Mouse (Mus musculus): ENCODE measurements at regions not wholly inside any gene's neighbourhood (a gene's known extent, or its start where the extent isn't known, plus 50 kb on each side); places are given as distances from the start of the nearest gene placed in this dataset.

- DNase-seq (ENCODE audit: low spot score): no peak
Measured at GRCm38 (mm10) chr12:92152043-92152921, 303.3 kb upstream of the Sel1l start.

DNA sequence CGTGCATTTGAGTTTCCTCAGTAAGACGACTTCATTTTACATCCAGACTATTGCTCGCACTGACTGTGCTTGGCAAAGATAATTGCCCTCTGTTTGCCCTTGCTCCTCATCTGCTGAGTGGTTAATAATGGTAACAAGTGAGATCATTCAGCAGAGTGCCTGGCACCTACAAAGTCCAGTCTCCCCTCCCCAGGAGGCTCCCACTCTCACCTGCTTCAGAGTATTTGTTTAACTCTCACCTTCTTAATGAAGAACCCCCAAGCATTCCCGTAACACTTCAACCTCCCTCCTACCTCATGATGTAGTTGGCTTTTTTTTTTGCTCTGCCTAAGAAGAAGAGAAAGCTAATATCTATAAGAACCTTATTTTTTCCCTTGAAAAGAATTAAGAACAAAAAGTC, 288.6 kb upstream of the Sel1l start:
- no peak for DNase-seq (ENCODE audit: low spot score)

DNA sequence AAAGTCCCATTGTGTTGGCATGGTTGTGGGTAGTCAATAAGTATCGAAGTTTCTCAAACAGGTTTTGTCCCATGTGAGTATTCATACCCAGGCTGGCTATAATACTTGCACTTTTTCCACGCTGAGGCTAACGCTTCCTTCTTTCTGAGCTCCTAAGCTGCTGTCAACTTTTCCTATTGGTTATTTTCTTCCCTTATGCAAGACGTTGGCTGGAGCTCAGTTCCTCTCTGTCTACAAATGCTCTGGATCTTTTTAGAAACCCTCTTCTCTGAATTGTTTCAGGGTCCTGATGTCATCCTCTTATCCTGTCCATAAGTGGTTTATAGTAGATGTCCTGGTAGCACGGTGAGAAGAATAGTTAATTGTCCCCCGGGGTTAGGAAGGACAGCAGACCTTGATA, 278.7 kb upstream of the Sel1l start:
- DNase-seq (ENCODE audit: low spot score): no peak

- DNase-seq (ENCODE audit: low spot score): no peak
Measured at GRCm38 (mm10) chr12:92120164-92120815, 271.3 kb upstream of the Sel1l start.

- no peak for DNase-seq (ENCODE audit: low spot score)
Measured at GRCm38 (mm10) chr12:92109615-92110014, 260.7 kb upstream of the Sel1l start.

DNA sequence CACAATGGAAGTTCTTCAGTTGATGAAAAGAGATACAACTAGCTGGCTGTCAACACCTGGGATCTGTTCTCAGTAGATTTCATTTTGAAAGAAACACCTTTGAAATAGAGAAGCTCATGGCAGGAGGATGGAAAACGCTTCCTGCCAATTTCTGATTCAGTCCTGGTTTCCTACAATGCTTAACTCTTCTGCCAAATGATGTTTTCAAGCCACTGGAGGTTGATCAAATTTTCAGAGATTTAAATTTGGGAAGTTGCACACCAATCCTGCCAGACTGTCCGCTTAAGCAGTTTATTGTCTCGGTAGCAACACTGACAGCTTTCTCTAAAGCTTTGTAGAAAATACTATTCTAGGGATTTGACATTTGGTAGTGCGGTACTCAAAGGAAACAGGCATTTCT, 251.1 kb upstream of the Sel1l start:
- no peak for DNase-seq (ENCODE audit: low spot score)

DNA sequence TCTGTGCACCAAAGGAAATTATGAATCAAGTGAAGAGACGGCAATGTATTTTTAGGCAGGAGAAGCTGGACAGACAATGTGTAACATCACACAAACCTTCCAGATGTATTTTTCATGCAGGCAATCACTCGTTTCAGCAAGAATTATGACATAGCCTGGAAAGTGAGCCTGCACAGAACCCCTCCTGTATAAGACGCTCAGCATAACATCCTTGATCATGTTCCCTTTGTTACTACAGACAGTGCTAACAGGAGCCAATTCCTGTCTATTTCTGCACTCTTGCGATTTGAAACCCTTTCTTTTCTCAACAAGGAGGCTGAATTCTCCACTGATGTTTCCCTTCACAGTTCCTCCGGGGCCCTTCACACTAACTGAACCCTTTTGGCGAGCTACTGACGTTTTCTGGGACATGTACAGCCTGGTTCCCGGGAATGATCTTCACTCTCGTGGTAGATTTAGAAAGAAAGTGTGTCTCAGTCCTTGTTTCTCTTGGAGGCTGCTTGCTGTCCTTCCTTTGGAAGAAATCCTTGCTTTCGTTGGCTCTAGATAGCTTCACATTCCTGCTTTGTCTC, 243.9 kb upstream of the Sel1l start:
- DNase-seq (ENCODE audit: low spot score): no peak

GRCm38 (mm10) chr12:92073209-92073608, 224.3 kb upstream of the Sel1l start:
- DNase-seq (ENCODE audit: low spot score): no peak

DNA sequence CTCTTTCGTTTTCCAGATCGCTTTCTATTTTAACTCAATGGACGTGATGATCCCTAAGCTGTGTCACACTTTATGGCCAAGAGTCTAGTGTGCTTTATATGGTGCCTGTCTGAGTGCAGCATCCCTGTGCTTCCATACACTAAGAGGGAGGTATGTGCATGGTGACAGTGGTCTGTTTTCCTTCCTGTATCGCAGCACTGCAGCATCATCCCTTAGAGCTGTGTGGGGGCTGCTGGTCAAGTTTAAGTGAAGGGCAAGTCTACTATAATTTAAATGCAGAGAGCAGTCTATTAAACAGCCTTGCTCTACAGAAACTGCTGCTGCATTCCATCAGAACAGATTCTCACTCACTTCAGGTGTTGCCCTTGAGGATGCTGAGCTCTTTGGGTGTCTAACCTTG, 213.8 kb upstream of the Sel1l start:
- DNase-seq (ENCODE audit: low spot score): no peak

- no peak for DNase-seq (ENCODE audit: low spot score)
Measured at GRCm38 (mm10) chr12:92040481-92040880, 191.5 kb upstream of the Sel1l start.

DNA sequence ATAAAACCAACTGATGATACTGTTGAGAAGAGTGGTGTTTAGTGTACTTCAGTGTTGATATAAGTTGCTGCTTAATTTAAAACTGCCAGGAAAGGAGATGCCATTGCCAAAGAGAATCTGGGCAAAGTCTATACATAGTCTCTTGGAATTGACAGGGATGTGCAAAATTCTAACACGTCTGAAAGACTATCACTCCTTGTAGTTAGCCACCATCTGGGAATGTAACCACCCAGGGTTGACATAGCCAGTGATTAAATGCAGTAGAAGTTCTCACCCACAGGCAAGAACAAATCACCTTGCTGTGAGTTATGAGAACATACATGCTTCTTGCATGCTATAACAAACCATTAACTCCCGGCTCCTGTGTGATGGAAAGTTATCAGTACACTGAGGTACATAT, 180.2 kb upstream of the Sel1l start:
- DNase-seq (ENCODE audit: low spot score): no peak

DNA sequence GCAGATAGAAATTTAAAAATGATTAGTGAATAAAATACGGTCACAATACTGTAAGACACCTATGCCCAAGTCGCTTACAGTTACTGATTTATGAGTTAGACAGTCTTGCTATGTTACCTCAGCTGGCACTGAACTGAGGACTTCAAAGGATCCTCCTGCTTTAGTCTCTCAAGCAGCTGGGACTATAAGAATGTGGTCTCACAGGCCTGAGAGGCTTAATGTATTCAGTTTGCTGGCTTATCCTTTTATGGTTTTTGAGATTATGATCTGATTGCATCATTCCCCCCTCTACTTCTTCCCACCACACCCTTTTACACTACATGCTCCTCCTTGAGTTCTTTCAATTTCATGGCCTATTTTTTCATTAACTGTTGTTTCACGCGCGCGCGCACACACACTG, 179.4 kb upstream of the Sel1l start:
- no peak for DNase-seq (ENCODE audit: low spot score)

DNA sequence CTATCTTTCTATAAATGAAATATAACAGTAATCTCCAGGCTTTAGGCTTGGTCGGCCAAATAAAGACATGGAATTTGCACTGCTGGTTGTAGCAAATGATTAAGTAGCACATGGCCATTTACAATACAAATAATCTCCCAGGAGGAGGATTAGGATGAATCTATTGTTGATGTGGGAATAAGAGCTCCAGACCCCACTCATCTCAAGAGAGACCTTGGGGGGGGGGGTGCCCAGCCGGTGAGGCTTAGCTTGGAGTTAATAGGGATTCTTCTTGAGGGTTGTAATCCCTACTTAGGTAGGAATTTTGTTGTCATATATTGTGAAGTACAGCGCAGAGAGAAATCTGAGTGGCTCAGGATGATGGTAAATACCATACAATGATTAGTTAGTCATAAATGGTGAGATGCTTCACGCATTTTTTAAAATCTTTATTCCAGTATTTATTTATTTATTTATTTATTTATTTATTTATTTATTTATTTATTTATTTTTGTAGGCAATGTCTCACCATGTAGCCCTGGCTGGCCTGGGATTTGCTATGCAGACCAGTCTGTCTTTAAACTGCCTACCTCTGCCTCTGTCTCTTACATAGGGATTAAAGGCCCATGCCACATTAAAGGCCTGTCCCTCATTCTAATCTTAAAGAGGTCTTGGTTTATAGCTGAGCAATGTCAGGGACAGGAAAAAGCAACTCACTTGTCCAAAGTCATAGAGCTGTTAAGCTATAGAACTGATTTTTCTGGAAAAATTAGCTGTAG, 175.7 kb upstream of the Sel1l start:
- no peak for DNase-seq (ENCODE audit: low spot score)

DNA sequence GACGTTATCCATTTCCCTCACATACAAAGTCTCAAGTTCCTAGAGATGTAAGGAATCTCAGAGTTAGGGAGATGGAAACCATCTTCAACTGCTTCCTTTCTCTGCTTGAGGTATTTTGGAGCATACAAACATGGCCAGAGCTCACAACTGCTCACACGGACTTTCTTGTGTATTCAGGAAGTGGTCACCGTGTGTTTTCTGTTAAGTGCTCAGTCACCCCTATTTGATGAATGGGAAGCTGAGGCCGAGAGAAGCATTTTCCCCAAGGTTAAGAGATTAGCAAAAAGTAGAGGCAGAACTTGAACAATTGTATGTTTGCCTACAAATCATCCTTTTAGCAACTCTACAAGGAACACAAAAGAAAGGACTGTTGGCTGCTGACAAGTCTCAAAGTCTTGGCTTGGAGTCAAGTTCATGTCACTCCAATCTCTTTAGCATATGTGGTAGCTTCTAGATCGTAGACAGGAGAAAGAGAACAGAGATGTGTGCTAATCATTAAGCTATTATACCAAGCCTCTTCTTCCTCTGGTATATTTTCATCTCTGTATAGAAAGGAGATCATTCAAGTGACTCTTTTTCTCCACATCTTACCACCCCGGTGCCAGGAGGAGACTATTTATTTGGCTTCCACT, 170.8 kb upstream of the Sel1l start:
- DNase-seq (ENCODE audit: low spot score): no peak

DNA sequence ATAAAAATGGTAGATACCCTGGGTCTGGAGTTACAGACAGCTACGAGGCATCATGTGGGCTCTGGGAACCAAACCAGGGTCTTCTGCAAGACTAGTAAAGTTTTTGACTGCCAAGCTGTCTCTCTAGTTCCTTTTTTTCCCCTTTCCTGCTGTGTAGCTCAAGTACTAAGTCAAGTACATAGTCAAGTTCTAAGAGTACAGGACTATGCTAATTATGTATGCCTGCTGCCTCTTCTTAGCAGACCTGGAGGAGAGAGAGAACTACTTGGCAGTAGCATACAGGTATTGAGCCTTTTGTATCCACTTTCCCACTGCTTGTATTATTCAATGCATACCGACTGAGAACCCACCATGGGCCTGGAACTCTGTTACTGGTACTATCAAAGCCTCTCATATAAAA, 166.4 kb upstream of the Sel1l start:
- no peak for DNase-seq (ENCODE audit: low spot score)

- no peak for DNase-seq (ENCODE audit: low spot score)
Measured at GRCm38 (mm10) chr12:92013979-92014378, 165.0 kb upstream of the Sel1l start.

DNA sequence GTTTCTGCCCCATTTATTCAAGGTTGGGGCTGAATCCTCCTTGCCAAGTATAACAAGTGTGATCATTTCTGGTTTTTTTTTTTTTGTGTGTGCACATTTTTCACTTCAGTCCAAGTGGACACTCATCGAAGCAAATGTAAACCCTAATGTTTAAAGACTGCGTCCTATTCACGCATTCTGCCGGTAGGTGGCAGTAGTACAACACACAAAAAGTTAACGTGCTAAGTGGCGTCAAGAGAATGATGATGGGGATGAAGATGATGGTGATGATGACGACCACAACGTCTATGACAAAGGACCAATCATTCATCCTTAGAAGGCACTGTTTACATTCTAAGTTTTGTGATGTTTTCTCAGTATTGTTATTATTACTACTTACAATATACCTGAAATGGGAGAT, 164.3 kb upstream of the Sel1l start:
- no peak for DNase-seq (ENCODE audit: low spot score)

DNA sequence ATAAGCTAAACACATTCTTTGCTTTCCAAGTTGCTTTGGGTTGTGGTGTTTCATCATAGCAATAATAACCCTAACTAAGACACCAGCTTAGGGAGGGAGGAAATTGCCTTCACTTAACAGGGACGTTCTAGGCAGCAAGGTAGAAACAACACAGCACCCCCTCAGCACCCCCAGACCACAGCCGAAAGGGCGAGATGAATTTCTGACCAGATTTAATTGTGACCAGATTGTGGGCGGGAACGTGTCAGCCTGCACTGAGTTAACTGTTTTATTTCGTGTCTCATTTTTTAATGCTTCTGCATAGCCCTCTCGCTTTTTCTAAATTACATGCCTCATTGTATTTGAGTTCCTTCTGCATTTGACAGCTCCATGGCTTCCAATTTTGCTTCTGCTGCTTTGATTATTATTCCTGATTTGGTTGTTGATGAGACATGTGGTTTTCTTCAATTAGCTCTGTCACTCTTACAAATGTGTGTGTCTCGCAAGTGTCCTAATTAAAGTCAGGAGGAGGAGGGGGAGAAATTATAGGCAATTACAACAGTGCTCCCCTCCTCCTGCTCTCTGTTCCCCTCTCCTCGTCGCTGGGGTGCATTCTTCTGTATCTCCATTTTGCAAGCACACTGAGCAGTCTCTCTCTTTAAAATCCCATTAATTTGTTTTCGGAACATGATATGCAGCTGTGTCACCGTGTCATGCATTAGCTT, 155.6 kb upstream of the Sel1l start:
- no peak for DNase-seq (ENCODE audit: low spot score)

DNA sequence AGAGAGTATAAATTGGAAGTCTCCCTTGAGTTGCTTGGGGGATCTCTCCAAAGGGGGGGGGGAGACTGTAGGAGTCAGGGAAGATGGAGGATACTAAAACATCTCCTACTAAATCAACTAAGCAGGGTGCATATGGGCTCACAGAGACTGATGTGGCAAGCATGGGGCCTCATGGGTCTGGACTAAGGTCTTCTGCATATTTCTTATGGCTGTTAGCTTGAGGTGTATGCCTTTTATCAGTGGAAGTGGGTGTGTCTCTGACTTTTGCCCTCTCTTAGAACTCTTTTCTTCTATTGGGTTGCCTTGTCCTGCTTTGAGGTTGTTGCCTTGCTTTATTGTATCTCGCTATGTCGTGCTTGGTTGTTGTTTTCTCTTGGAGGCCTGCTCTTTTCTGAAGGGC, 150.1 kb upstream of the Sel1l start:
- DNase-seq (ENCODE audit: low spot score): no peak

DNA sequence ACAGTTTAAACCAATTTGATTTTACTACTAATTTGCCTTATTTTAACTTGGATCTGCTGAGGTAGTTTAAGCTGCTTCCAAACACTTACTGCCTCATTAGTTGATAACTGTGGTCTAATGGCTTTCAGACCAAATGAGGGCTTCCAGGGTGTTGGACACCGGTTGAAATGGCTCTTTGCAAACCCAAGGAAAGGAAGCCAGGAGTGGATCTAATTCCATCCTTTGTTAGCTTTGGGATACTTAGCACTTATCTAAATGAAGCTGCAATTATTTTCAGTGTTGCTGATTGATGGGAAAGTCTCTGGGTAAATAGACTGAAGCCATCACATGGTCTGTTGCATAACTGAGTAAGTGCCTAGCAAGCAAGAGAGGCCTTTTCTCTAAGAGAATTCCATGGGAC, 148.4 kb upstream of the Sel1l start:
- DNase-seq (ENCODE audit: low spot score): no peak

DNA sequence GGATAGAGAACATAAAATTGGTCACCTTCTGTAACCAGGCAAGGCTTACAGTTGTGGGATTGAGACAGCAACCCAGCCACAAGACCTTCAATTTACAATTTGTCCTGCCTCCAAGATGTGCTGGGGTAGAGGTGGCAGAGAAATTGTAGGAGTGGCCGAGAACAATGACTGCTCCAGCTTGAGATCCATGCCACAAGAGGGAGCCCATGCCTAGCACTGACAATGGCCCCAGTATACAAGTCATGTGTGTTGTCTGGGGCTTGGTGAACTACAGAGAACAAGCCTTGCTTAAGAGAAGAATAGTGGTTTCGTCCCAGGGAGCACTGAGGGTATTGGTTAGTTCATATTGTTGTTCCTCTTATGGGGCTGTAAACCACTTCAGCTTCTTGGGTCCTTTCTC, 146.6 kb upstream of the Sel1l start:
- DNase-seq (ENCODE audit: low spot score): no peak

- no peak for DNase-seq (ENCODE audit: low spot score)
Measured at GRCm38 (mm10) chr12:91986448-91986847, 137.5 kb upstream of the Sel1l start.

Data from urinary bladder, postnatal 25 days (tissue).